Mouse (Mus musculus): ENCODE measurements around the gene Sdccag8. TPM values are rescaled to one million over a fixed set of nuclear protein-coding genes. Genes with fewer than 3 reads are reported as not detected.

Sdccag8 gene
- polyA plus RNA-seq, 1 experiment from 2014 or later = 22.6 TPM

DNA sequence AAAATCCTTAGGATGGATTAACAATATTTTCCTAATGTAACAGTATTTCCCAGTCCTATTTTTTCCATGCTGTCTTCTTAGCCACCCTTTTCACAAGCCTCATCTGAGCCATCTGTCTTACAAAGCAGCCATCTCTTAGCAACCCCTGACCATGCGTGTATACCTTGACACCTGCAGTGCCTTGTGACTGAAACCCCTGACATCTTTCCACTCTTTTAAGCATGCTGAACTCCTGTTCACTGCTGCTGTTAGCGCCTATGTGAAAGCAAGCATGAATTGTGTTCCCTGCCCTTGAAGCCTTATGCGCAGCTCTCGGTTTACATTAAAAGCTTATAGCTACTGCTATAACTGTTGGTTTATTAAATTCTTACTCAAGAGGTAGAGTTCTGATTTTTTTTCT is 10.6 kb downstream of the Sdccag8 start:
- 72% methylated on average over 4 of the region's 4 CpGs for WGBS

DNA sequence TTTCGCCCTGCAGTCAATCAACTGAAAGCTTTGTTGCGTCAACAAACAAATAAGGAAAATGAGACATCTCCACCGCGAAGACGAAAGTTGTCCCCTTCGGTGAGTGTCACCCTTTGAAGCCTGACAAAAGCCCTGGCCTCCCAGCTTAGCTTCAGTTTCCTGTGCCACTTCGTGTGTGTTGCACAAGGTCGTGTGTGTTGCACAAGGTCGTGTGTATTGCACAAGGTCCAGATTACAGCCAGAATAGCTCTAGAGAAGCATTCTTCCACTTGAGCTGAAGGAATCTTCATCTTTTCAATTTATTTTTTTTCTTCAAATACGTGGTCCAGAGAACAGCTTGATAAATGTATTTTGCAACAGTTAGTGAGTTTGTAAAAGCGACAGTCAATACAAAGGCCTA is 11.7 kb downstream of the Sdccag8 start:
- H3K9ac ChIP-seq (replicated peaks; ENCODE audit: low read depth, low read length) = no peak overlapping the region
- H3K9me3 ChIP-seq (ENCODE audit: control insufficient read depth, low read length) = no peaks in the 10 kb centered on the region
- 0 out of 2 replicates have a peak, but pooled peaks cover 3% of the 10 kb centered on the region for H3K4me1 ChIP-seq (ENCODE audit: control insufficient read depth, insufficient read depth, low read length)
- WGBS = 90% methylated on average over 11 of the region's 11 CpGs
- no peak overlapping the region for H3K27ac ChIP-seq (ENCODE audit: low read depth, low read length)
- H3K4me2 ChIP-seq (ENCODE audit: low read depth, low read length) = no peak overlapping the region
- H3K36me3 ChIP-seq (ENCODE audit: control insufficient read depth, insufficient read depth, low read length) = no peaks in the 10 kb centered on the region
- H3K4me3 ChIP-seq (ENCODE audit: low read depth, low read length) = no peak overlapping the region
- no peak for ATAC-seq (ENCODE audit: low read depth)
- no peaks in the 10 kb centered on the region for H3K27me3 ChIP-seq (ENCODE audit: control insufficient read depth, insufficient read depth, low read length)

More for the DNA sequence above, 10.6 kb downstream of the Sdccag8 start:
- Histone ChIP-seq H3K9ac (replicated peaks; ENCODE audit: low read depth, low read length) (no peak overlapping the region), H3K4me1 (ENCODE audit: control insufficient read depth, insufficient read depth, low read length) (0 out of 2 replicates have a peak, but pooled peaks cover 5% of the 10 kb centered on the region), H3K36me3 (ENCODE audit: control insufficient read depth, insufficient read depth, low read length) (no peaks in the 10 kb centered on the region), H3K27me3 (ENCODE audit: control insufficient read depth, insufficient read depth, low read length) (no peaks in the 10 kb centered on the region), H3K4me3 (ENCODE audit: low read depth, low read length) (no peak overlapping the region), H3K9me3 (ENCODE audit: control insufficient read depth, low read length) (no peaks in the 10 kb centered on the region), H3K4me2 (ENCODE audit: low read depth, low read length) (no peak overlapping the region), H3K27ac (ENCODE audit: low read depth, low read length) (no peak overlapping the region)
- ATAC-seq (ENCODE audit: low read depth) = no peak

DNA sequence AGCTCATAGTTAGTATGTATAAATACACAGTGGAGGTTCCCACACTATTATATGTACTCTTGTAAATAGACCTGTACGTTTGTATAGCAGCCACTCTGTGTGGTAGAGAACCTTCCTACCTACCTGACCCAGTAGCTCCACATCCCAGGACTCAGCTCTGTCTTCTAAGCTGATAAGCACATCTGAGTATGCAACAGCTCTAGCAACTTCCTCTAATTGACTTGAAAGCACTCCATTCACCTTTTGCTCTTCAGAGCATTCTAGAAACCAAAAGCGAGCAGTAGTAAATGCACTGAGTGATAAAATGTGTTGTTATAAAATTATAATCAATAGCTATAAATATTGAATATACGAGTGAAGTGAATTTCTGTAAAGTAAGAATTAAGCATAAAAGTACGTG is 12.5 kb downstream of the Sdccag8 start:
- 89% methylated on average over 4 of the region's 4 CpGs for WGBS

DNA sequence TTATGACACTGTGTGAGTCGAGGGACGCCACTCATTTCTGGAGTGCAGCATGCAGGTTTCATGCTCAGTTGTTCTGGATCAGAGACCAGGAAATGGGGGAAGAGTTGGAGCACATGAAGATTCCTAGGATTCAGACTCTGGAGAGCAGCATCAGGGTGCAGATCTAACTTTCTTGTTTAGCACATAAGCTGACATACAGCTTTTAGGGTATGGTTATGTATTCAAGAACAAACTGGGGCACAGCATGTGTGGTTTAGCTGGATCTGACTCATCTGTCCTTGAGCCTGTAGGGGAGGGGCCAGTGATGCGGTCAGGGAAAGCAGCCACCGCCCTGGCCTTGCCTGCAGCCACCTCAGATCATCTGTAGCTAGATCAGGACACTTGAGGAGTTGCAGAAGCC is 12.9 kb downstream of the Sdccag8 start:
- Histone ChIP-seq H3K27me3 (ENCODE audit: control insufficient read depth, insufficient read depth, low read length) (no peaks in the 10 kb centered on the region), H3K36me3 (ENCODE audit: control insufficient read depth, insufficient read depth, low read length) (no peaks in the 10 kb centered on the region), H3K9me3 (ENCODE audit: control insufficient read depth, low read length) (no peaks in the 10 kb centered on the region), H3K9ac (replicated peaks; ENCODE audit: low read depth, low read length) (no peak overlapping the region), H3K27ac (ENCODE audit: low read depth, low read length) (no peak overlapping the region), H3K4me1 (ENCODE audit: control insufficient read depth, insufficient read depth, low read length) (no peaks in the 10 kb centered on the region), H3K4me2 (ENCODE audit: low read depth, low read length) (no peak overlapping the region), H3K4me3 (ENCODE audit: low read depth, low read length) (no peak overlapping the region)
- ATAC-seq (ENCODE audit: low read depth) = no peak
- 83% methylated on average over 4 of the region's 4 CpGs for WGBS

More for the DNA sequence above, 12.5 kb downstream of the Sdccag8 start:
- Histone ChIP-seq H3K4me3 (ENCODE audit: low read depth, low read length) (no peak overlapping the region), H3K27ac (ENCODE audit: low read depth, low read length) (no peak overlapping the region), H3K9ac (replicated peaks; ENCODE audit: low read depth, low read length) (no peak overlapping the region), H3K27me3 (ENCODE audit: control insufficient read depth, insufficient read depth, low read length) (no peaks in the 10 kb centered on the region), H3K36me3 (ENCODE audit: control insufficient read depth, insufficient read depth, low read length) (no peaks in the 10 kb centered on the region), H3K9me3 (ENCODE audit: control insufficient read depth, low read length) (no peaks in the 10 kb centered on the region), H3K4me1 (ENCODE audit: control insufficient read depth, insufficient read depth, low read length) (no peaks in the 10 kb centered on the region), H3K4me2 (ENCODE audit: low read depth, low read length) (no peak overlapping the region)
- no peak for ATAC-seq (ENCODE audit: low read depth)

DNA sequence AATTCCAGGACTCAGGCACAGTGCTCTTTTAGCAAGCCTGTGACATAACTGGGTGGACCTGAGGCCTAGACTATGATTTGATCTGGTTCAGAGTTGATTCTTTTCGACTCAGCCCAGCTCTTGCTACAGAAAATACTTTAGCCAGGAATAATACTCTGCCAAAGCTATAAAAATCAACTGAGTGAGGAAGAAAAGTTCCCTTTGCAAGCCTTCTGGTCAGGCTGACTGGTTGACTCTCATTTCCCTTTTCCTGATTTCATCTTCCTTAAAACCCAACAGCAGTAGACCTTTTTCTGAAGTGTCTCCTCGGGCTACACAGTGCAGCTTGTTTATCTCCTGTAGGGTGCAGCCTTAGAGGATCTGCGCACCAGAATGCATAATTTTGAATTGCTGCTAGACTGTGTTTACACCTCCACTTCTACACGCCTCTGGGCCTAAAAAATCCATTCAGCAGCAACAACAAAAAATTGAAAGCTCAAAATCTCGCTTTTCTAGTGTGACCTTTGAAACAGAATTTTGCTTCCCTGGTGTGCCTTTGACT is 13.6 kb downstream of the Sdccag8 start:
- Histone ChIP-seq H3K9ac (replicated peaks; ENCODE audit: low read depth, low read length) (no peak overlapping the region), H3K4me2 (ENCODE audit: low read depth, low read length) (no peak overlapping the region), H3K4me3 (ENCODE audit: low read depth, low read length) (no peak overlapping the region), H3K4me1 (ENCODE audit: control insufficient read depth, insufficient read depth, low read length) (no peaks in the 10 kb centered on the region), H3K27me3 (ENCODE audit: control insufficient read depth, insufficient read depth, low read length) (no peaks in the 10 kb centered on the region), H3K9me3 (ENCODE audit: control insufficient read depth, low read length) (no peaks in the 10 kb centered on the region), H3K27ac (ENCODE audit: low read depth, low read length) (no peak overlapping the region), H3K36me3 (ENCODE audit: control insufficient read depth, insufficient read depth, low read length) (no peaks in the 10 kb centered on the region)
- no peak for ATAC-seq (ENCODE audit: low read depth)
- 80% methylated on average over 5 of the region's 5 CpGs for WGBS

DNA sequence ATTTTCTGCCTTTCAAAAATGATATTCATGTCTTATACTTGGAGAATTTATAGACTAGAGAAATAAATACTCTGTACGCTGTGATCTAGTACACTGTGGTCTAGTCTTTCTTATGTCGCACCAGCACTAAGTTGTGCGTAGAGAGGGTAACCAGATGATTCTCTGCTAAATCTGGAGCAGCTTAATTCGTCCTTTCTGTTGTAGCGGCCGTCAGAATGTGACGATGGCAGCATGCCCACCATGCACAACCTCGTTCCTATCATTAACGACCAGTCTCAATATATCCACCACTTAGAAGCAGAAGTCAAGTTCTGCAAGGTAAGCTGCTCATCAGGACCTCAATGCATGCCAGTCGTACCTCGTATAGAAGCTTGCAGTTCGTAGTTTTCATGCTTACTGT is 14.2 kb downstream of the Sdccag8 start:
- Histone ChIP-seq H3K4me1 (ENCODE audit: control insufficient read depth, insufficient read depth, low read length) (no peaks in the 10 kb centered on the region), H3K9ac (replicated peaks; ENCODE audit: low read depth, low read length) (no peak overlapping the region), H3K27me3 (ENCODE audit: control insufficient read depth, insufficient read depth, low read length) (no peaks in the 10 kb centered on the region), H3K27ac (ENCODE audit: low read depth, low read length) (no peak overlapping the region), H3K4me2 (ENCODE audit: low read depth, low read length) (no peak overlapping the region), H3K4me3 (ENCODE audit: low read depth, low read length) (no peak overlapping the region), H3K9me3 (ENCODE audit: control insufficient read depth, low read length) (no peaks in the 10 kb centered on the region), H3K36me3 (ENCODE audit: control insufficient read depth, insufficient read depth, low read length) (no peaks in the 10 kb centered on the region)
- ATAC-seq (ENCODE audit: low read depth) = no peak
- WGBS = 91% methylated on average over 12 of the region's 12 CpGs

DNA sequence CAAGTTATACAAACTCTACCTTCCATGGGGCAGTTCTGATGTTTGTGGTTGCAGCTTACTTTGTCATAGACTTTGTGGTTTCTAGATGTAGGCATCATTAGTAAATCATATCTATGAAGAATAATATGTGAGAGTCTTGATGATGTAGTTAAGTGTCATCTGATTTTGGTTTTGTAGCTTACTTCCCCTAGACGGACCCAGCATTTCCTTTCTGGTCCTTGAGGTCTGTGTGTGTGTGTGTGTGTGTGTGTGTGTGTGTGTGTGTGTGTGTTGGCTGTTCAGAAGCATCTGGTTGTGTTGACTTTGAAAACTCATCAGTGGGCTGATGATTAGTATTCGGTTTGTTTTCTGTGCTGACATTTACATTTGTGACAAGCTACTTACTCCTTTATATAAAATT is 17.6 kb downstream of the Sdccag8 start:
- ATAC-seq (ENCODE audit: low read depth) = no peak
- H3K27me3 ChIP-seq (ENCODE audit: control insufficient read depth, insufficient read depth, low read length) = no peaks in the 10 kb centered on the region
- H3K4me2 ChIP-seq (ENCODE audit: low read depth, low read length) = no peak overlapping the region
- H3K27ac ChIP-seq (ENCODE audit: low read depth, low read length) = no peak overlapping the region
- 83% methylated on average over 2 of the region's 2 CpGs for WGBS
- H3K9me3 ChIP-seq (ENCODE audit: control insufficient read depth, low read length) = no peaks in the 10 kb centered on the region
- no peaks in the 10 kb centered on the region for H3K36me3 ChIP-seq (ENCODE audit: control insufficient read depth, insufficient read depth, low read length)
- no peaks in the 10 kb centered on the region for H3K4me1 ChIP-seq (ENCODE audit: control insufficient read depth, insufficient read depth, low read length)
- H3K4me3 ChIP-seq (ENCODE audit: low read depth, low read length) = no peak overlapping the region
- no peak overlapping the region for H3K9ac ChIP-seq (replicated peaks; ENCODE audit: low read depth, low read length)

DNA sequence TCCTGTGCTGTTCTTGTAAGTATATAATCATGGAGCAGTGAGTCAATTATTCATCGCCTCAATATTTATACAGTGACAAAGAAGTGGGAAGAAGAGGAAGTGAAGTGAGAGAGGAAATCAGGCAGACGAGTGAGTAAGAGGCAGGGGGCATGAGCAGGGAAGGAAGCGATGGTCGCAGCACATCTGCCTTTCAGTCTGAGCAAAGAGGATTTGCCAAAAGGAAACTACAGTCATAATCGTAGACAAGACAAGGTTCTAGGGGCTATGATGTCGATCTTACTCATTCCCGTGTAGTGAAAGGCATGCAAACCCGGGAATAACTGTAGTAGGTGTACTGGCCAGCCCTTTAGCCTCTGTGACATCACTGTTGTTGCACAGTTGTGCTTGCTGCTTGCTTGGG is 18.1 kb downstream of the Sdccag8 start:
- Histone ChIP-seq H3K27me3 (ENCODE audit: control insufficient read depth, insufficient read depth, low read length) (no peaks in the 10 kb centered on the region), H3K4me3 (ENCODE audit: low read depth, low read length) (no peak overlapping the region), H3K4me1 (ENCODE audit: control insufficient read depth, insufficient read depth, low read length) (no peaks in the 10 kb centered on the region), H3K36me3 (ENCODE audit: control insufficient read depth, insufficient read depth, low read length) (no peaks in the 10 kb centered on the region), H3K4me2 (ENCODE audit: low read depth, low read length) (no peak overlapping the region), H3K27ac (ENCODE audit: low read depth, low read length) (no peak overlapping the region), H3K9me3 (ENCODE audit: control insufficient read depth, low read length) (no peaks in the 10 kb centered on the region), H3K9ac (replicated peaks; ENCODE audit: low read depth, low read length) (no peak overlapping the region)
- 87% methylated on average over 8 of the region's 8 CpGs for WGBS
- no peak for ATAC-seq (ENCODE audit: low read depth)

DNA sequence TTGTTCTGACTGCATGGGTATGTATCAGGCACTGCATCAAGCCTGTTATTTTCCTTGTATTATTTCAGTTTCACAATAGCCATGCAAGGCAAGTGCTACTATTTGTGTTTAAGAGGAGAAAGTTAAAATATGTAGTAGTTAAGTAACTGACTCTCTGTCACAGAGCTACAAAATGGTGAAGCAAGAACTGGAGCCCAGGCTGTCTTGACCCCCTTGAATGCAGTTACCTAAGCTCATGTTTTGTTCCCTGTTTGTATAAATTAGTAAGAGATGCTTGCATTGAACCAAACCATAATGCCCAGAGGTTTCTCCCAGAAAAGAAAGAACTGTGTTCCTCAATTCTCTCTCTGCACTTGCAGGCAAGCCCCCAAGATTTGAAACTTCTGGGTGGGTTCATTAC is 18.8 kb downstream of the Sdccag8 start:
- Histone ChIP-seq H3K27me3 (ENCODE audit: control insufficient read depth, insufficient read depth, low read length) (no peaks in the 10 kb centered on the region), H3K4me3 (ENCODE audit: low read depth, low read length) (no peak overlapping the region), H3K4me1 (ENCODE audit: control insufficient read depth, insufficient read depth, low read length) (no peaks in the 10 kb centered on the region), H3K9ac (replicated peaks; ENCODE audit: low read depth, low read length) (no peak overlapping the region), H3K27ac (ENCODE audit: low read depth, low read length) (no peak overlapping the region), H3K36me3 (ENCODE audit: control insufficient read depth, insufficient read depth, low read length) (no peaks in the 10 kb centered on the region), H3K4me2 (ENCODE audit: low read depth, low read length) (no peak overlapping the region), H3K9me3 (ENCODE audit: control insufficient read depth, low read length) (no peaks in the 10 kb centered on the region)
- no peak for ATAC-seq (ENCODE audit: low read depth)

Measured in neural tube, embryonic 14.5 days (tissue).